9 mouse cellular contexts compared by ENCODE assay signal in genomic region chr7:16947349-16947895, GRCm38 (mm10). TPM values are rescaled to one million over a fixed set of nuclear protein-coding genes. Genes with fewer than 3 reads are reported as not detected.
DNase-seq lines count a peak whose midpoint lies in the region; ATAC-seq and TF ChIP-seq lines count a peak whose summit lies in the region.
"Had no signal": no experiment of that assay in that cellular context is flagged by ENCODE, and none has a peak within 500 bp of the region (broad histone marks: within the 10 kb centered on the region; RNA-seq: fewer than 3 reads in every experiment).

No protein-coding gene starts in this region.

- H3K4me2 ChIP-seq in kidney, embryonic 15.5 days = peak overlapping the region; percentile 76
- peak overlapping the region; percentile 95 for H3K4me2 ChIP-seq in heart, embryonic 15.5 days
- peak overlapping the region; percentile 45 for H3K4me2 ChIP-seq in liver, embryonic 12.5 days

- TF ChIP-seq POLR2A in thymus, adult 2 months (IDR thresholded peaks at IDR 0.05; ENCODE audit: control insufficient read depth, extremely low read depth, insufficient read depth, low read length, poor library complexity) = no peak

- DNase-seq in kidney, adult 9 months = no peak
- DNase-seq in cerebellum, postnatal 14 days = peak; percentile 60 to 68
- DNase-seq in thymus, adult 2 months = no peak
- no peak for DNase-seq in urinary bladder, adult 18-20 months (ENCODE audit: low spot score in 2 of 2)
- DNase-seq in adipocyte (ENCODE audit: low spot score) = no peak

- peaks cover 53% of the 10 kb centered on the region for H3K27me3 ChIP-seq in kidney, embryonic 15.5 days
- H3K27me3 ChIP-seq in heart, embryonic 15.5 days = peaks cover 45% of the 10 kb centered on the region
- H3K27me3 ChIP-seq in liver, embryonic 12.5 days (replicated peaks) = peaks cover 87% of the 10 kb centered on the region
- peaks cover 20% of the 10 kb centered on the region; the same call in 1 of the 2 replicates for H3K27me3 ChIP-seq in thymus, adult 2 months (ENCODE audit: control insufficient read depth, insufficient read depth, low read length)

- H3K4me3 ChIP-seq in kidney, embryonic 15.5 days (replicated peaks) = peak overlapping the region; percentile 63
- peak overlapping the region; percentile 50 for H3K4me3 ChIP-seq in heart, embryonic 15.5 days
- 0 out of 2 replicates have a peak overlapping the region, but pooled peaks have one; percentile 20 for H3K4me3 ChIP-seq in liver, embryonic 12.5 days
- no peak overlapping the region for H3K4me3 ChIP-seq in thymus, adult 2 months (ENCODE audit: control insufficient read depth, insufficient read depth, low read length)

- H3K36me3 ChIP-seq in kidney, embryonic 15.5 days = no peaks in the 10 kb centered on the region
- no peaks in the 10 kb centered on the region for H3K36me3 ChIP-seq in heart, embryonic 15.5 days
- no peaks in the 10 kb centered on the region for H3K36me3 ChIP-seq in liver, embryonic 12.5 days
- no peaks in the 10 kb centered on the region for H3K36me3 ChIP-seq in thymus, adult 2 months (ENCODE audit: control insufficient read depth, insufficient read depth, low read length)
- H3K36me3 ChIP-seq: G1E had no signal

- peaks cover 68% of the 10 kb centered on the region for H3K4me1 ChIP-seq in kidney, embryonic 15.5 days
- H3K4me1 ChIP-seq in heart, embryonic 15.5 days (replicated peaks) = peaks cover 59% of the 10 kb centered on the region
- H3K4me1 ChIP-seq in liver, embryonic 12.5 days = peaks cover 33% of the 10 kb centered on the region
- peaks cover 40% of the 10 kb centered on the region for H3K4me1 ChIP-seq in thymus, adult 2 months (replicated peaks; ENCODE audit: control insufficient read depth, insufficient read depth, low read length)

- no peaks in the 10 kb centered on the region for H3K9me3 ChIP-seq in kidney, embryonic 15.5 days (replicated peaks)
- no peaks in the 10 kb centered on the region for H3K9me3 ChIP-seq in heart, embryonic 15.5 days (replicated peaks)
- no peaks in the 10 kb centered on the region for H3K9me3 ChIP-seq in liver, embryonic 12.5 days (replicated peaks)

- H3K9ac ChIP-seq in kidney, embryonic 15.5 days = peak overlapping the region; percentile 47
- H3K9ac ChIP-seq in heart, embryonic 15.5 days = peak overlapping the region; percentile 59
- no peak overlapping the region for H3K9ac ChIP-seq in liver, embryonic 12.5 days

- no peak overlapping the region for H3K27ac ChIP-seq in kidney, embryonic 15.5 days
- peak overlapping the region; percentile 61; the same call in 1 of the 2 replicates for H3K27ac ChIP-seq in heart, embryonic 15.5 days
- no peak overlapping the region for H3K27ac ChIP-seq in liver, embryonic 12.5 days
- no peak overlapping the region for H3K27ac ChIP-seq in thymus, adult 2 months (ENCODE audit: control insufficient read depth, insufficient read depth, low read length)

- WGBS in kidney, embryonic 15.5 days = 16% methylated on average over 21 of the region's 22 CpGs
- 23% methylated on average over 22 of the region's 22 CpGs for WGBS in heart, embryonic 15.5 days
- WGBS in liver, embryonic 12.5 days (ENCODE audit: insufficient replicate concordance) = 22% methylated on average over 21 of the region's 22 CpGs
- 33% methylated on average over 22 of the region's 22 CpGs for WGBS in thymus, adult 2 months

- TF ChIP-seq CTCF in thymus, adult 2 months (IDR thresholded peaks at IDR 0.05; ENCODE audit: borderline replicate concordance, control insufficient read depth, extremely low read depth, insufficient read depth, low read length, poor library complexity) = no peak

- ATAC-seq in kidney, embryonic 15.5 days (replicated peaks; ENCODE audit: low FRiP score) = no peak
- no peak for ATAC-seq in heart, embryonic 15.5 days (replicated peaks; ENCODE audit: insufficient number of reproducible peaks, insufficient read depth, low FRiP score, low read depth)
- ATAC-seq in liver, embryonic 12.5 days = no peak

RNA-seq across cellular contexts. Expression of gene Pnmal2, which starts 2.9 kb away (rescaled TPM):
- 7.7 and 9.2 TPM in 2 replicates for polyA plus RNA-seq in kidney, embryonic 15.5 days (2015; fragmentation: Nextera tagmentation; extraction: Ambion mirVana)
- polyA plus RNA-seq in heart, embryonic 15.5 days (2015; fragmentation: Nextera tagmentation; extraction: Ambion mirVana) = 4.7 and 6.2 TPM in 2 replicates
- polyA plus RNA-seq in liver, embryonic 12.5 days (2016; fragmentation: Nextera tagmentation; extraction: Ambion mirVana) = 0.41 and 0.75 TPM in 2 replicates
- 2.2 and 3.0 TPM in 2 replicates for polyA plus RNA-seq in thymus, adult 2 months (2012; rRNA removed)
- polyA plus RNA-seq: G1E had no signal

RNA-seq across cellular contexts. Expression of gene Pnmal1, which starts 12.1 kb away (rescaled TPM):
- polyA plus RNA-seq in kidney, embryonic 15.5 days (2015; fragmentation: Nextera tagmentation; extraction: Ambion mirVana) = 0.58 and 0.90 TPM in 2 replicates
- 0.05 and 0.24 TPM in 2 replicates for polyA plus RNA-seq in heart, embryonic 15.5 days (2015; fragmentation: Nextera tagmentation; extraction: Ambion mirVana)
- 0.05 and 0.08 TPM in 2 replicates for polyA plus RNA-seq in liver, embryonic 12.5 days (2016; fragmentation: Nextera tagmentation; extraction: Ambion mirVana)
- not detected in 2 replicates for polyA plus RNA-seq in thymus, adult 2 months (2012; rRNA removed)

RNA-seq across cellular contexts. Expression of gene Calm3, which starts 23.5 kb away (rescaled TPM):
- polyA plus RNA-seq in kidney, embryonic 15.5 days (2015; fragmentation: Nextera tagmentation; extraction: Ambion mirVana) = 116 and 124 TPM in 2 replicates
- 96.4 and 98.4 TPM in 2 replicates for polyA plus RNA-seq in heart, embryonic 15.5 days (2015; fragmentation: Nextera tagmentation; extraction: Ambion mirVana)
- polyA plus RNA-seq in liver, embryonic 12.5 days (2016; fragmentation: Nextera tagmentation; extraction: Ambion mirVana) = 91.2 and 94.4 TPM in 2 replicates
- polyA plus RNA-seq in thymus, adult 2 months (2012; rRNA removed) = 398 and 475 TPM in 2 replicates

RNA-seq across cellular contexts. Expression of gene Gm42372, which starts 35.5 kb away (rescaled TPM):
- 0.23 and 0.31 TPM in 2 replicates for polyA plus RNA-seq in kidney, embryonic 15.5 days (2015; fragmentation: Nextera tagmentation; extraction: Ambion mirVana)
- 0.05 and 0.23 TPM in 2 replicates for polyA plus RNA-seq in heart, embryonic 15.5 days (2015; fragmentation: Nextera tagmentation; extraction: Ambion mirVana)
- 0.07 TPM in 2 replicates for polyA plus RNA-seq in liver, embryonic 12.5 days (2016; fragmentation: Nextera tagmentation; extraction: Ambion mirVana)
- polyA plus RNA-seq in thymus, adult 2 months (2012; rRNA removed) = 2.3 TPM in 2 replicates
- polyA plus RNA-seq: G1E had no signal

RNA-seq across cellular contexts. Expression of gene Ptgir, which starts 41.1 kb away (rescaled TPM):
- 1.5 and 2.1 TPM in 2 replicates for polyA plus RNA-seq in kidney, embryonic 15.5 days (2015; fragmentation: Nextera tagmentation; extraction: Ambion mirVana)
- polyA plus RNA-seq in heart, embryonic 15.5 days (2015; fragmentation: Nextera tagmentation; extraction: Ambion mirVana) = 0.86 and 1.2 TPM in 2 replicates
- 0.86 and 1.5 TPM in 2 replicates for polyA plus RNA-seq in liver, embryonic 12.5 days (2016; fragmentation: Nextera tagmentation; extraction: Ambion mirVana)
- 11.3 and 11.4 TPM in 2 replicates for polyA plus RNA-seq in thymus, adult 2 months (2012; rRNA removed)

Comparison
In these comparisons a context has a peak if more than half of its experiments do, and no peak if none do; other contexts are left out.
1. H3K4me2 ChIP-seq: peak in every context shown above with its lines; median percentile 95 in heart, embryonic 15.5 days; 76 in kidney, embryonic 15.5 days; 45 in liver, embryonic 12.5 days.
2. DNase-seq: peak in cerebellum, postnatal 14 days (2 of 2); none in kidney, adult 9 months (single experiment), thymus, adult 2 months (single experiment), urinary bladder, adult 18-20 months (0 of 2) and adipocyte (single experiment).